Mouse (Mus musculus): ENCODE results near the gene Txndc2. TPM values are rescaled to one million over a fixed set of nuclear protein-coding genes. Genes with fewer than 3 reads are reported as not detected.

The Txndc2 gene
- total RNA-seq, 2 experiments from 2014 or later = not detected

- peak; percentile 97 to 99 for DNase-seq (ENCODE audit: low spot score in 2 of 2)
These were observed 28.2 kb downstream of the Txndc2 start, which contains the start of gene Vapa for GRCm38 (mm10) chr17:65613463-65614412. Gene Vapa (minus strand): TSS chr17:65613555.

GRCm38 (mm10) chr17:65613142-65613462 is 28.9 kb downstream of the Txndc2 start:
- no peak for DNase-seq (ENCODE audit: low spot score in 2 of 2)

GRCm38 (mm10) chr17:65612391-65613141 is 29.4 kb downstream of the Txndc2 start:
- DNase-seq (ENCODE audit: low spot score in 2 of 2) = peak; percentile 23 to 26

GRCm38 (mm10) chr17:65611721-65612120 is 30.2 kb downstream of the Txndc2 start:
- no peak for DNase-seq (ENCODE audit: low spot score in 2 of 2)

GRCm38 (mm10) chr17:65608743-65609142 is 33.2 kb downstream of the Txndc2 start:
- no peak for DNase-seq (ENCODE audit: low spot score in 2 of 2)

- DNase-seq (ENCODE audit: low spot score in 2 of 2) = no peak
These were observed 33.7 kb downstream of the Txndc2 start for GRCm38 (mm10) chr17:65608312-65608687.

- DNase-seq (ENCODE audit: low spot score in 2 of 2) = no peak
These were observed 34.2 kb downstream of the Txndc2 start for GRCm38 (mm10) chr17:65607574-65608311.

- no peak for DNase-seq (ENCODE audit: low spot score in 2 of 2)
These were observed 36.0 kb downstream of the Txndc2 start for GRCm38 (mm10) chr17:65606014-65606413.

GRCm38 (mm10) chr17:65604892-65605291 is 37.1 kb downstream of the Txndc2 start:
- no peak for DNase-seq (ENCODE audit: low spot score in 2 of 2)

GRCm38 (mm10) chr17:65604315-65604714 is 37.7 kb downstream of the Txndc2 start:
- no peak for DNase-seq (ENCODE audit: low spot score in 2 of 2)

- no peak for DNase-seq (ENCODE audit: low spot score in 2 of 2)
These were observed 44.0 kb downstream of the Txndc2 start for GRCm38 (mm10) chr17:65597857-65598486.

GRCm38 (mm10) chr17:65594687-65595086 is 47.3 kb downstream of the Txndc2 start:
- DNase-seq (ENCODE audit: low spot score in 2 of 2) = no peak

Other genes with a start within 250 kb of the Txndc2 start
- gene Tmem232, start 101.4 kb downstream of the Txndc2 start, total RNA-seq (2021) = 1 to 10 TPM in 1 of 2 experiments, under 1 TPM in 1; 0.89 to 1.7 TPM
- gene Vapa, start 28.6 kb downstream of the Txndc2 start, total RNA-seq (2021) = 100 to 1,000 TPM; 129 to 132 TPM
- 10 to 100 TPM; 52.0 to 55.6 TPM for gene Rab31, start 130.6 kb upstream of the Txndc2 start, total RNA-seq (2021)
- gene Ppp4r1, start 140.4 kb upstream of the Txndc2 start, total RNA-seq (2021) = 10 to 100 TPM; 26.3 to 36.5 TPM
- 10 to 100 TPM; 67.1 to 67.7 TPM for gene Ralbp1, start 243.6 kb upstream of the Txndc2 start, total RNA-seq (2021)

Measured in layer of hippocampus, adult 18-20 months (tissue).